Mouse (Mus musculus) CH12.LX (cell line): ENCODE data around the gene Inpp5a.

Experiments
- CHD1 ChIP-seq: IDR thresholded peaks from 2 replicates; pipeline ENCODE4 v1.6.1; 2012; ENCODE audit warnings: low read depth, low read length, improper control_type of control experiment, inconsistent platforms
- CTCF ChIP-seq, 2 experiments: IDR thresholded peaks in 1 of 2; conservative IDR thresholded peaks in 1 of 2; 2 replicates each; pipeline ENCODE4 v1.5.1; 2011 to 2012; ENCODE audit warnings: low read depth in 2 of 2, low read length in 2 of 2, improper control_type of control experiment in 1 of 2, inconsistent platforms in 1 of 2, mild to moderate bottlenecking in 1 of 2, moderate library complexity in 1 of 2
- JUND ChIP-seq: conservative IDR thresholded peaks from 2 replicates; pipeline ENCODE4 v1.6.1; 2011; ENCODE audit warnings: low read depth, low read length, improper control_type of control experiment
- MAFK ChIP-seq: IDR thresholded peaks from 2 replicates; pipeline ENCODE4 v1.6.1; 2011; ENCODE audit warnings: low read length, improper control_type of control experiment; ENCODE audit not compliant: insufficient replicate concordance
- ZKSCAN1 ChIP-seq: IDR thresholded peaks from 2 replicates; pipeline ENCODE4 v1.6.1; 2012; ENCODE audit warnings: low read depth, inconsistent platforms, low read length, improper control_type of control experiment, borderline replicate concordance
- ZNF384 ChIP-seq: IDR thresholded peaks from 2 replicates; pipeline ENCODE4 v1.6.1; 2012; ENCODE audit warnings: low read depth, low read length, improper control_type of control experiment, inconsistent platforms

DNA sequence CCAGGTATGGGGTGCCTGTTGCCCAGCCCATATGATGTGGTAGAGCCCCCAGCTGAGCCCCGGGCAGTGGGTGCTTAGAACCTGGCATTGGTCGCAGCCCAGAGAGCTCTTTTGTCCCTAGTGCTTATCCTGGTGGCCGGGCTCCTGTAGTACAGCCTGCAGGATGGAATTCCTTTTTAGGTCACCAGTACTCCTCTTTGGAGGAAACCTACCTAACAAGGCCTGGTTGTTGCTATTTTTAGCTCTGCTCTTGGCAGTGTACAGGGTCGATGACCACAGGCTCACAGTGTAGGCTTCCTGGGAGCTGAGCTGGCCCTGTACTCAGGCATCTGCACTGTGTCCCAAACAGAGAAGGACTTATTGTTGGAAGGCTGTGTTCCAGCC lies 79.0 kb downstream of the Inpp5a start:
- TF ChIP-seq ZKSCAN1 (no peak), CTCF (conservative IDR thresholded peaks at IDR 0.05 in 1 of 2, IDR thresholded peaks at IDR 0.05 in 1 of 2; ENCODE audit: low read depth in 2 of 2, low read length in 2 of 2) (no peak), CHD1 (no peak), JUND (no peak), MAFK (no peak), ZNF384 (no peak)
